Mouse (Mus musculus): ENCODE measurements around the gene Alk.

DNA sequence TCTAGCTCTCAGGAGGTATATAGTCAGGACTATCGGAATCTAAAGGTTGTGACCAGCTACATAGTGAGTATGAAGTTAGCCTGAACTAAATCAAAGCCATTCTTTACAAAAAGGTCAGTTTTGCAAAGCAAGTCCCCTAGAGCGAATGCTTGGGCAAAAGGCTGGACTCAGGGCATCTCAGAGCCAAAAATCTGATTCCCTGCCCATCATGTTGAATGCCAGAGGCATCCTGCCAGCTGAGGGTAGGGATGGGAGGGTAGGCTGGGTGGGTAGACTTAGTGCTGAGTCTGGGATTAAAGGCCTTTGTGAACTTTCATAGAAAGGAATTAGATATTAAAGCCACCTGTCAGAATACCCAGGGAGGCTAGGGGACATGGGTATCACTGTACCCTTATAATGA is 594.6 kb downstream of the Alk start:
- TF ChIP-seq CTCF (IDR thresholded peaks at IDR 0.05; ENCODE audit: low read depth): no peak
- no peak for TF ChIP-seq EP300 (optimal IDR thresholded peaks at IDR 0.05)
